Mouse (Mus musculus): Measurements from ENCODE around the gene Ccnb1ip1. TPM values are rescaled to one million over a fixed set of nuclear protein-coding genes. Genes with fewer than 3 reads are reported as not detected.

Gene Ccnb1ip1
- total RNA-seq, 2 experiments from 2014 or later, result not detected

- peak; percentile 91 for TF ChIP-seq CTCF (conservative IDR thresholded peaks at IDR 0.05)
- peak overlapping the region; percentile 10; the same call in 1 of the 2 replicates for H3K4me3 ChIP-seq
Observed at GRCm38 (mm10) chr14:50799502-50800259, 7.9 kb downstream of the Ccnb1ip1 start.

GRCm38 (mm10) chr14:50798512-50798911 lies 9.0 kb downstream of the Ccnb1ip1 start:
- no peak overlapping the region for H3K27ac ChIP-seq
- peak; percentile 54 for TF ChIP-seq CTCF (conservative IDR thresholded peaks at IDR 0.05)
- DNase-seq (ENCODE audit: low spot score in 2 of 2), result no peak
- H3K4me3 ChIP-seq, result no peak overlapping the region

More at GRCm38 (mm10) chr14:50799502-50800259, 7.9 kb downstream of the Ccnb1ip1 start:
- H3K27ac ChIP-seq, result no peak overlapping the region
- DNase-seq (ENCODE audit: low spot score in 2 of 2), result peak; percentile 34 to 40

- DNase-seq (ENCODE audit: low spot score in 2 of 2), result no peak
- H3K4me3 ChIP-seq, result no peak overlapping the region
- H3K27ac ChIP-seq, result no peak overlapping the region
- no peak for TF ChIP-seq CTCF (conservative IDR thresholded peaks at IDR 0.05)
Observed at GRCm38 (mm10) chr14:50796464-50796863, 11.1 kb downstream of the Ccnb1ip1 start.

GRCm38 (mm10) chr14:50795965-50796364 lies 11.6 kb downstream of the Ccnb1ip1 start:
- no peak overlapping the region for H3K4me3 ChIP-seq
- DNase-seq (ENCODE audit: low spot score in 2 of 2), result no peak
- TF ChIP-seq CTCF (conservative IDR thresholded peaks at IDR 0.05), result no peak
- no peak overlapping the region for H3K27ac ChIP-seq

GRCm38 (mm10) chr14:50795261-50795935 lies 12.1 kb downstream of the Ccnb1ip1 start:
- no peak for TF ChIP-seq CTCF (conservative IDR thresholded peaks at IDR 0.05)
- Histone ChIP-seq H3K27ac (no peak overlapping the region), H3K4me3 (no peak overlapping the region)

GRCm38 (mm10) chr14:50788157-50788556 lies 19.4 kb downstream of the Ccnb1ip1 start:
- Histone ChIP-seq H3K4me3 (no peak overlapping the region), H3K27ac (no peak overlapping the region)
- no peak for DNase-seq (ENCODE audit: low spot score in 2 of 2)
- peak; percentile 71 for TF ChIP-seq CTCF (conservative IDR thresholded peaks at IDR 0.05)

More at GRCm38 (mm10) chr14:50795261-50795935, 12.1 kb downstream of the Ccnb1ip1 start:
- no peak for DNase-seq (ENCODE audit: low spot score in 2 of 2)

GRCm38 (mm10) chr14:50785251-50785637 lies 22.3 kb downstream of the Ccnb1ip1 start, which contains the start of gene Ttc5:
Ttc5 (minus strand) TSS chr14:50785519.
- peak; percentile 89 to 97 for DNase-seq (ENCODE audit: low spot score in 2 of 2)
- H3K27ac ChIP-seq, result peak within 1 kb of the TSS; percentile 95
- H3K4me3 ChIP-seq, result peak within 1 kb of the TSS; percentile 86
- TF ChIP-seq CTCF (conservative IDR thresholded peaks at IDR 0.05), result peak; percentile 96

- DNase-seq (ENCODE audit: low spot score in 2 of 2), result no peak
- peak overlapping the region; percentile 86 for H3K4me3 ChIP-seq
- peak overlapping the region; percentile 95 for H3K27ac ChIP-seq
- no peak for TF ChIP-seq CTCF (conservative IDR thresholded peaks at IDR 0.05)
Observed at GRCm38 (mm10) chr14:50784391-50785250, 22.9 kb downstream of the Ccnb1ip1 start.

- no peak for TF ChIP-seq CTCF (conservative IDR thresholded peaks at IDR 0.05)
- H3K4me3 ChIP-seq, result no peak overlapping the region
- DNase-seq (ENCODE audit: low spot score in 2 of 2), result no peak
- no peak overlapping the region for H3K27ac ChIP-seq
Observed at GRCm38 (mm10) chr14:50782166-50782565, 25.4 kb downstream of the Ccnb1ip1 start.

GRCm38 (mm10) chr14:50771342-50771741 lies 36.2 kb downstream of the Ccnb1ip1 start:
- DNase-seq (ENCODE audit: low spot score in 2 of 2), result no peak
- no peak overlapping the region for H3K4me3 ChIP-seq
- TF ChIP-seq CTCF (conservative IDR thresholded peaks at IDR 0.05), result peak; percentile 73
- H3K27ac ChIP-seq, result no peak overlapping the region

- no peak for DNase-seq (ENCODE audit: low spot score in 2 of 2)
- H3K27ac ChIP-seq, result no peak overlapping the region
- no peak for TF ChIP-seq CTCF (conservative IDR thresholded peaks at IDR 0.05)
- no peak overlapping the region for H3K4me3 ChIP-seq
Observed at GRCm38 (mm10) chr14:50765736-50766135, 41.8 kb downstream of the Ccnb1ip1 start.

- no peak overlapping the region for H3K27ac ChIP-seq
- DNase-seq (ENCODE audit: low spot score in 2 of 2), result peak; percentile 13 to 30
- no peak for TF ChIP-seq CTCF (conservative IDR thresholded peaks at IDR 0.05)
- H3K4me3 ChIP-seq, result no peak overlapping the region
Observed at GRCm38 (mm10) chr14:50758416-50759085, 49.0 kb downstream of the Ccnb1ip1 start.
